Mouse (Mus musculus): Measurements from ENCODE around the gene Foxn3.
A peak's percentile ranks its signal among the peaks of the same experiment; 100 is the strongest.

Gene Foxn3

DNA sequence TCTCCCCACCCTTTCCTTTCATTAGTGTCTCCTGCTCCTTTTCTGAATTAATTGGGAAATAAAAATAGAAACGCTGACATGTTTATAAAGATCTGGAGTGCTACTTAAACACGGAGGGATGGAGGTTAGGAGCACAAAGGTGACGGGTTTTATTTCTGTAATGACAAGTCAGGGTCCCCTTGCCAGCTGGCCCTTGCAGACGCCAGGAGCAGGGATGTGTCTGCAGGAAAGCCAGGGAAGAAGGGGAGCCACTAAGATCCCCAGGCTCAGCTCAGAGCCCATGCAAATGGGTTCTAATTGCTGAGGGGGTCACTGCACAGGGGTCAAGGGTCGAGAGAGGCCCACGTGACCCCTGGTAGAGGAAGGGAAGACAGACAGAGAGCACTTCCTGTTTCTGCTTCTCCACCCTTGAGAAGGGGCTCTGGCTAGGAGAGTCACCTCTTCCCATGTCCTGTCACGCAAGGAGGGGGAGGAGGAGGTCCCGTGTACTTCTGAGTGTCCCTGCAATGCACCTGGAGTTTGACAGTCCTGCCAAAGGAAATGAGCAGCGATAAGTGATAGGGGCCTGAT, 36.7 kb downstream of the Foxn3 start:
- DNase-seq (ENCODE audit: low spot score in 2 of 2) = no peak

- DNase-seq (ENCODE audit: low spot score in 2 of 2) = no peak
These were observed 40.5 kb downstream of the Foxn3 start for GRCm38 (mm10) chr12:99522882-99523281.

GRCm38 (mm10) chr12:99519862-99520261, 43.5 kb downstream of the Foxn3 start:
- DNase-seq (ENCODE audit: low spot score in 2 of 2) = no peak

DNA sequence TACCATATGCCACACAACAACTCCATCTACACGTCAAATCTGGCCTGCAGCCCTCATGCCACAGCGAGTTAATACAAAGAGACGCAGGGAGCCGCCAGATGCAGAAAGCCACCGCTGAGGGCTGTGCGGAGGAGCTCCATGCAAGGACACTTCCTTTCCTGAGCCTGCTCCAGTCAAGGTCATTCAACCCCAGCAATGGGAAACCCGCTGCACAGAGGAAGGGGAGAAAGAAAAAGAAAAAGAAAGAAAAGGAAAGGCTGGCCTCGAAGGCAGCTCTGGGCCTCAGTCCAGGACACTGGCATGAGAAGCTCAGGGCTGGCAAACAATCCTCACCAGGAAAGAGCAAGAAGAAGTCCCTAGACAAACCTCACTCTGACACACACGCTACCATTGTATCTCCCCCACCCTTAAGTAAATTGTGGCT, 44.2 kb downstream of the Foxn3 start:
- no peak for DNase-seq (ENCODE audit: low spot score in 2 of 2)

DNA sequence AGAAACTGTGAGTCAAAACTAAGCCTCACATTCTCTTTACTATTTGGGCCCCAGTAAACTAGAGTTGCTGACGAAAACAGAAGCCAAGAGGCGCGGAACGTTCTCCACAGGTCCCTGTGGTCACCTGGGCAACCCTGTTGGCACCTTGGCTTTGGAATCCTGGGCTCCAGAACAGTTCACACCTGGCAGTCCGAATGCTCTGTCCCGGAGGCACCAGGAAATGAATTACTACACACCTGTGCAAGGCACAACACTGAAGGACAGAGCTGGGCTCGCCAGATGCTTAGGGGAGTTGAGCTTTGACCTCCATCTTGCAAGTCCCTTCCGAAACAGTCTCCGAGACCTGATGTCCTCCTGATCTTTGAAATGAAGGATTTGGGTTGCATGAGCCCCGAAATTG, 44.7 kb downstream of the Foxn3 start:
- no peak for DNase-seq (ENCODE audit: low spot score in 2 of 2)

DNA sequence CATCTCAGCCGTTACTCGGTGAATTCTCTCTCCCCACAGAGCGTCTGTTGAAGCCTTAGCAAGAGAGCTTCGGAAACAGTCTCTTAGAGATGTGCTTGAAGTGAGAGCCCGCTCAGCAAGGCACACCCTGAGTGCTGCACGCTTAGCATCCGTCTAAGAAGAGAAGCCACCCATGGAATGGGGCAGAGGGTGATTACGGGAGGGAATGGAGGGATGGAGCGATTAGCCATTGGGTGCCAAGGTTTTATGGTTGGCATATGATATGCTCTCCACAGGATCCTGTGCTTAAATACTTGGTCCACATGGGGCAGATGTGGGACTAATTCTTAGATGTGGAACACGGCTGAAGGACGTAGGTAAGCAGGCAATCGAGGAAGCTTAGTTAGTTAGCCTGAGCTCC, 45.3 kb downstream of the Foxn3 start:
- DNase-seq (ENCODE audit: low spot score in 2 of 2) = no peak

DNA sequence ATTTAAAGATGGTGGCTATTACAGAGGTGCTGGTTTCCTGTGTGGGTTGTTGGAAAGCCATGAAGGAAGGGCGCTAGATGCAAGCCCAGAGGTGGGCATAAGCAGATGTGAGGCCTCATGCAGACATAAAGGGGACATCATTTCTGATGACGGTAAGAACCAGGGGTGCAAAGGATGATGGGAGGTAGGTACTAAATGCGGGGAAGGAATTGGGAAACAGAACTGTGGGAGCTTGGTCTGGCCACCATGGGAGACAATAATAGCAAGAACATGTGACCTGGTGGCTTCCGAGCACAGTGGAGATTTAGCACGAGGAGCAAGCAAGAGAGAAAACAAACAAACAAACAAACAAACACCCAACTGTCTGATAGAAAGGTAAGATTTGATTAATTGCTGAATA, 46.1 kb downstream of the Foxn3 start:
- DNase-seq (ENCODE audit: low spot score in 2 of 2) = no peak

DNA sequence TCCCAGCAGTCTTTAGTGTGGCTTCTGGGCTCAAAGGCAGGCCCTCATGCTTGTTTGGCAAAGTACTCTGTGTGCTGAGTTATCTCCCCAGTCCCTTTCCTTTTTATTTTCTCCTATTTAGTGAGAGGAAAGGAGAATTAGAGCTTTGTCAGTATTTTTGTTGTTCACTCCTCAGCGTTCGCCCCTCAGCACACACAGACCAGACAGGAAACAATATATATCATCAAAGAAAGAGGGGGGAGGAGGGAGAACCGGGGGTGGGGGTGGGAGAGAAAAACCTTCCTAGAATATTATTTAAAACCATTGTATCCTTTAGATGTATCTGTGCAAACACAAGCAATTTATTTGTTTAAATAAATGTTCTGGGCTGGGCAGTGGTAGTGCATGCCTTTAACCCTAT, 47.9 kb downstream of the Foxn3 start:
- DNase-seq (ENCODE audit: low spot score in 2 of 2) = no peak

DNA sequence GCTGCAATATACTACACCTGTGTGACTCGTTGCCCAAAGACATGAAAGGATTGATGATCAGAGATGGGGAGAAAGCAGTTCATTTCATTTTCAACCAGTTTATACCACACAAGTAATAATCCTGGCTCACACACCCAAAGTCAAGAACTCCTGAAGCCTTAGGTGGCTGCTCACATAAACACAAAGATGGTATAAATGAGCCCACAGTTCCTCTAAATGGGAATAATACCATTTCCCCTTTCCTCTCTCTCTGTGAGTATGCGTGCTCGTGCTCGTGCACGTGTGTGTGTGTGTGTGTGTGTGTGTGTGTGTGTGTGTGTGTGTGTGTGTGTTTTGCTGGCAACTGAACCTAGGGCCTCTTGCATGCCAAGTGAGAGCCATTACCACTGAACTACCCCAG, 51.7 kb downstream of the Foxn3 start:
- DNase-seq (ENCODE audit: low spot score in 2 of 2) = no peak

- no peak for DNase-seq (ENCODE audit: low spot score in 2 of 2)
These were observed 52.6 kb downstream of the Foxn3 start for GRCm38 (mm10) chr12:99510759-99511158.

- no peak for DNase-seq (ENCODE audit: low spot score in 2 of 2)
These were observed 61.2 kb downstream of the Foxn3 start for GRCm38 (mm10) chr12:99502225-99502624.

GRCm38 (mm10) chr12:99498978-99499694, 64.2 kb downstream of the Foxn3 start:
- no peak for DNase-seq (ENCODE audit: low spot score in 2 of 2)

- no peak for DNase-seq (ENCODE audit: low spot score in 2 of 2)
These were observed 65.0 kb downstream of the Foxn3 start for GRCm38 (mm10) chr12:99498189-99498977.

- no peak for DNase-seq (ENCODE audit: low spot score in 2 of 2)
These were observed 66.4 kb downstream of the Foxn3 start for GRCm38 (mm10) chr12:99496945-99497344.

DNA sequence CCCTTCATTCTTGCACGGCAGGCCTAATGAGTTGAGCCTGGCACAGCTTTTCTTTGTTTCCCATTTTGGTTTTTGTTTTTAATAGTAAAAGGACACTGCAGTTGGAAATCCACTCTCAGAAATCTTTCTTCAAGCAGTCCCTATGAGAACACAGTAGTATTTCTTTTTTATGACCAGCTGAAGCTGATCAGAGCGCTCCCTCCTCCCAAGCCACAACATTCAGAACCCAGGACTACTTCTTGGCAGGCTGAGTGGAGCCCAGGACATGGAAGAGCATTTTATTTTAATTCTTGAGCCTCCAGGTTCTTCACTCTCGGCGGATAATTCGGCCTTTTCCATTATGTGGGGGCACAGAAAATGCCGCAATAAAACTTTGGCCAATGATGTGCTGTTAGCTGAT, 73.2 kb downstream of the Foxn3 start:
- DNase-seq (ENCODE audit: low spot score in 2 of 2) = no peak

DNA sequence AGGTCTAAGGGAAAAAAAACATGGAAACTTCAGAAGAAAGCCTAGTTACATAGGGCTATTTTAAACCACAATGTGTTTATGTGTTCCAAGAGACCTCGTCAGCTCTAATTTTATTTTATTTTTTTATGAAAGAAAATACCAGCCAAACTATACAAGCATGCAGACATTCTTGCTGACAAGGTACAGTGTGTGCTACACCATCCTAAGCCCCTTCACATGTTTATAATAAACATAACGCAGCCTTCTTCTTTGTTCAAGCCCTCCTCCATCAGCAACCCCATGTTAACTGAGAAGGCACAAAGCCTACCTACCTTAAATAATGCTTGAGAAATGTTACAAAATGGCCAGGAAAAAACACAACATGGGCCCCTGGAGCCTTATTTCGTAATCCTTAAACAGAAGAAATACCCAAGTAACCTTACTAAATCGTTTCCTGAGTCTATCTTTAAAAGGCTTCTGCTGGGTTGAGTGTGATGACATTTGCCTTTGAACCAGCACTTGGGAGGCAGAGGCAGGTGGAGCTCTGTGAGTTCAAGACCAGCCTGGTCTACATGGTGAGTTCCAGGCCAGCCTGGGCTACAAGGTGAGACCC, 74.3 kb downstream of the Foxn3 start:
- DNase-seq (ENCODE audit: low spot score in 2 of 2) = no peak

DNA sequence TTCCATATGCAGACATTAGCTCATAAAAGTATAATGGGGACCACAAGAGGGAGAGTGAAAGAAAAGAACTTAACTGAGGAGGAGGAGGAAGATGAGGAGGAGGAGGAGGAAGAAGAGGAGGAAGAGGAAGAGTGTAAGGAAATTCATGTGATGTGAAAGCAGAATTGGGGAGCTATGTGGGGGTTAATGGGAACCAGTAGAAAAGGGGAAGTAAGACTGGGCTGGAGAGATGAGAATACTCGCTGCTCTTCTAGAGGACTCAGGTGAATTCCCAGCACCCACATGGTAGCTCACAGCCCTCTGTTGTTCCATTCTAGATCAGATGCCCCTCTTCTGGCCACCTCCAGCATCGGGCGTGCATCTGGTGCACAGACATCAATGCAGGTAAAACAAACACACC, 83.0 kb downstream of the Foxn3 start:
- DNase-seq (ENCODE audit: low spot score in 2 of 2) = no peak

DNA sequence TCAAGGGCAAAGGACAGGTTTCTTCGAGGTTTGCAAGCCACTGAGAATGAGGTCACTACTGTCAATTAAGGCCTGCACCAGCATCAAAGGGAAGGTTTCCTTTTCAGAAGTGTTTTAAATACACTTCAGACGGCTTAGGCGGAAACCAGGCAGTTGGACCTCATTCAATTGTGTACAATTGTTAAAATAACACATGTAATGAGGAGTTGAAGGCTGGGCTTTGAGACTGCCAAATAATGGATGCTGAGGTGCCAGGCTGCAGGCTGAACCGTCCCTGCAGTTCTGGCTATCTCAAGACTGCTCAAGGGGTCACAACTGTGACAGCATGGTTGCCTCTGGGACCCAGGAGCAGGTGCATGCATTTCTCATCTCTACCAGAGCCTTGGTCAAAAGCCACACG, 89.2 kb downstream of the Foxn3 start:
- no peak for DNase-seq (ENCODE audit: low spot score in 2 of 2)

DNA sequence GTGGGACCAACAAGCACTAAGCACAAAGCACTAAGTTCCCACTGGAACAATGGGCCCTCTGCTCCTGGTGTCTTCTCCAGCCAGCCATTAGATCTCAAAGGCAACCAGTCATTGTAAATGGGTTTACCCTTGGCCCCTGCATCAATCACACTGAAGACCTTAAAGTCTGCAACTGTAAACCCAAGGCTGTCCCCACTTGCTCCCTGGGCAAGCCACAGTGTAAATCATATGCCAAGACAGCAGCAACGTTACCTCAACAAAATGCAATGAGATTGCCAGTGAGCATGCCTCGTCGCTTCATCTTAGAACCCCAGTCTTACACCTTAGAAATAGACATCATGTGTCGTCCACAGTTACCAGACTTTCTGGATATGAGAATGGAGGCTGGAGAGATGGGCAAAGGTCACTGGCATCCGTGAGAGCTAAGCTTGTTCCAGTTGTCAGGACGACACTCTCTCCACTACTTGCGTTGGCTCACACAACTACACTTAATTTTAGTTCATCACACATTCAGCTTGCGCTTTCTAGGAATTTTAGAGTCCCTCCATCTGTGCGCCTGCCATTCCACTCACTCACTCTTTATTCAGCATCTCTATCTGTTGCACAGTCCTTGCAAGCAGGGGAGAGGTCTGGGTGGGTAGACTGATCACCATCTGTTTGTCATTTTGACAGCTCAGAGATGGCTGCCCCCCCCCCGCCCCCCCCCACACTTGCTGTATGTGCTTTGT, 89.8 kb downstream of the Foxn3 start:
- DNase-seq (ENCODE audit: low spot score in 2 of 2) = no peak

DNA sequence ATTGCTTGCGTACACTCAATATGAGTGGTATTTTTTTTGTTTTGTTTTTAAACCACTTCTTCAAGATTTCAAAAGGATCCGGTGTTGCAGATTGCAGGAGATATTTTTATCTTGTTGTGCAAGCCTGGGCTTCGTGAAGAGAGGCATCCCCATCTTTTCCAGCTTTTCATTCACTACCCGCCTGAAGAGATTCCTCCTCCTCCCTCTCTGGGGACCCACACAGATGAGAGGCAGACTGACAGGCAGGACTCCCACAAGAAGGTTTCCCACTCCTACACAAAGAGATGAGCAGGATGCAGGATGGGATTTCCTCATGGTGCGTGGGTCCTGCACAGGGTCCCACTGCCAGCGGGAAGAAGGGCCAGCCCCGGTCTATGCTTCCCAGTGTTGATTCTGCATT, 92.0 kb downstream of the Foxn3 start:
- DNase-seq (ENCODE audit: low spot score in 2 of 2) = no peak

GRCm38 (mm10) chr12:99467884-99468311, 95.5 kb downstream of the Foxn3 start:
- peak; percentile 8 to 15 for DNase-seq (ENCODE audit: low spot score in 2 of 2)

Data from thymus, postnatal 10 days (tissue).